Mouse (Mus musculus) midbrain, embryonic 11.5 days (tissue): ENCODE results near the gene Mthfd1l. TPM values are rescaled to one million over a fixed set of nuclear protein-coding genes. Genes with fewer than 3 reads are reported as not detected.

Source experiments
- ATAC-seq: fragments of 200-750 bp; cut with Nextera tagmentation; 2 replicates; pipeline ENCODE4 v1.8.0; 2017; ENCODE audit warnings: moderate TSS enrichment, moderate library complexity; ENCODE audit not compliant: low FRiP score
- DNase-seq: peaks from one replicate; pipeline ENCODE4 v3.0.0; 2015; ENCODE audit warnings: low spot score; ENCODE audit errors: missing footprints
- H3K27ac ChIP-seq: fragments of 300-500 bp; sonication (generic); 2 replicates; pipeline ENCODE4 v1.5.1; 2014; ENCODE audit warnings: low read depth, low read length
- H3K27me3 ChIP-seq: fragments of 300-500 bp; sonication (generic); 2 replicates; pipeline ENCODE4 v1.6.1; 2014; ENCODE audit warnings: mild to moderate bottlenecking, low read length, moderate library complexity, mixed read lengths; ENCODE audit not compliant: control insufficient read depth, insufficient read depth
- H3K36me3 ChIP-seq: fragments of 300-500 bp; sonication (generic); 2 replicates; pipeline ENCODE4 v1.6.1; 2014; ENCODE audit warnings: mild to moderate bottlenecking, low read length, moderate library complexity, mixed read lengths; ENCODE audit not compliant: control insufficient read depth, insufficient read depth
- H3K4me1 ChIP-seq: fragments of 300-500 bp; sonication (generic); 2 replicates; pipeline ENCODE4 v1.6.1; 2014; ENCODE audit warnings: low read length; ENCODE audit not compliant: control insufficient read depth, insufficient read depth
- H3K4me2 ChIP-seq: fragments of 300-500 bp; sonication (generic); 2 replicates; pipeline ENCODE4 v1.6.1; 2014; ENCODE audit warnings: mild to moderate bottlenecking, moderate library complexity
- H3K4me3 ChIP-seq: fragments of 300-500 bp; sonication (generic); 2 replicates; pipeline ENCODE4 v1.5.1; 2014; ENCODE audit warnings: low read depth, low read length
- H3K9ac ChIP-seq: fragments of 300-500 bp; sonication (generic); 2 replicates; pipeline ENCODE4 v1.6.1; 2014; ENCODE audit warnings: low read length
- H3K9me3 ChIP-seq: fragments of 300-500 bp; sonication (generic); 2 replicates; pipeline ENCODE4 v1.6.1; 2016; ENCODE audit warnings: low read length; ENCODE audit not compliant: control insufficient read depth
- WGBS: fragments of 180-500 bp; shearing (Covaris S2); extraction: QIAGEN DNeasy Blood & Tissue Kit; methylation state at CpG from one replicate; pipeline ENCODE4 v1.1.7; 2014; 5-methylcytosine and 5-hydroxymethylcytosine counted together
- polyA plus RNA-seq: library from polyadenylated mRNA; unstranded; fragments of >200 nt; fragmentation: Nextera tagmentation; extraction: Ambion mirVana; gene quantifications from 2 replicates; pipeline ENCODE4 v1.2.1, GENCODE M21; 2014

The Mthfd1l gene
- polyA plus RNA-seq, 1 experiment from 2014 or later = 15.4 TPM

DNA sequence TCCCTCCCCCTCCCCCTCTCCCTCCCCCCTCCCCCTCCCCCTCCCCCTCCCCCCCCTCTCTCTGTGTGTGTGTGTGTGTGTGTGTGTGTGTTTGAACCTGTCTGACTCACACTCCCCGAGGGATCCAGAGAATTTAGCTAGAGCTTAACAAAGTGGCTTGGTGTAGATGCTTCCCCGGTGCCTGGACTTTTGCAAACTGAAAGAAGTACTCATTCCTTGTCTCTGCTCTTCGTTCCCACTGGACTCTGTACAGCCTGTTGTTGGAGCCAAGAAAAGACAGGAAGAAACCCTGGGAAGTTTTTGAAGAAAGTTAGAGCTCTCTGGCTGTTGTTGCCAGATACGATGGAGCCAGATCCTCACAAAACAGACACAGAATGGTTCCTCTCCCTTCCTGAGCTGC, 73.6 kb downstream of the Mthfd1l start:
- Histone ChIP-seq H3K27me3 (no peaks in the 10 kb centered on the region), H3K27ac (no peak overlapping the region), H3K9me3 (no peaks in the 10 kb centered on the region), H3K4me3 (no peak overlapping the region), H3K36me3 (no peaks in the 10 kb centered on the region), H3K4me1 (no peaks in the 10 kb centered on the region), H3K4me2 (no peak overlapping the region), H3K9ac (no peak overlapping the region)
- 79% methylated on average over 4 of the region's 4 CpGs for WGBS
- ATAC-seq (no peak), DNase-seq (no peak)

DNA sequence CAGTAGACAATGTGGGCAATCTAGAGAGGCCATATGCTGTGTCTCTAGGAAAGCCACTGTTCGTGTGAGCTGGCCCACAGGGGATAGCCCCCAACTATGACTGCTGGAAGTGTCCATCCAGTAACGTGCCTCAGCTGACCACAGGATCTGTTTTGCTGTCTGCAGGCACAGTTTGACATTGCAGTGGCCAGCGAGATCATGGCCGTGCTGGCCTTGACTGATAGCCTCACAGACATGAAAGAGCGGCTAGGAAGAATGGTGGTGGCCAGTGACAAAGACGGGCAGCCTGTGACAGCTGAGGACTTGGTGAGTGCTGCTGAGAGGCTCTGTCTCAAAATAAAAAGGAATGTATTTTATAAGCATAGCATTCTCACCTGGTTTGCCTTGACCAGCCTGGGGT, 74.7 kb downstream of the Mthfd1l start:
- ATAC-seq (no peak), DNase-seq (no peak)
- no peak overlapping the region for H3K27ac ChIP-seq
- no peaks in the 10 kb centered on the region for H3K9me3 ChIP-seq
- H3K9ac ChIP-seq = no peak overlapping the region
- H3K4me3 ChIP-seq = no peak overlapping the region
- WGBS = 87% methylated on average over 6 of the region's 6 CpGs
- H3K36me3 ChIP-seq = no peaks in the 10 kb centered on the region
- no peaks in the 10 kb centered on the region for H3K27me3 ChIP-seq
- no peak overlapping the region for H3K4me2 ChIP-seq
- no peaks in the 10 kb centered on the region for H3K4me1 ChIP-seq

GRCm38 (mm10) chr10:4050236-4050635, 77.3 kb downstream of the Mthfd1l start:
- H3K4me1 ChIP-seq = no peaks in the 10 kb centered on the region
- no peak overlapping the region for H3K27ac ChIP-seq
- 92% methylated on average over 4 of the region's 4 CpGs for WGBS
- no peak for DNase-seq
- no peak overlapping the region for H3K4me3 ChIP-seq
- H3K4me2 ChIP-seq = no peak overlapping the region
- H3K9ac ChIP-seq = no peak overlapping the region
- no peaks in the 10 kb centered on the region for H3K36me3 ChIP-seq
- no peak for ATAC-seq
- H3K9me3 ChIP-seq = no peaks in the 10 kb centered on the region
- no peaks in the 10 kb centered on the region for H3K27me3 ChIP-seq

GRCm38 (mm10) chr10:4052711-4053110, 79.8 kb downstream of the Mthfd1l start:
- no peak overlapping the region for H3K27ac ChIP-seq
- WGBS = 89% methylated on average over 4 of the region's 4 CpGs
- no peak overlapping the region for H3K4me3 ChIP-seq
- no peaks in the 10 kb centered on the region for H3K9me3 ChIP-seq
- DNase-seq = no peak
- no peaks in the 10 kb centered on the region for H3K36me3 ChIP-seq
- no peak overlapping the region for H3K9ac ChIP-seq
- no peaks in the 10 kb centered on the region for H3K4me1 ChIP-seq
- ATAC-seq = no peak
- H3K27me3 ChIP-seq = no peaks in the 10 kb centered on the region
- no peak overlapping the region for H3K4me2 ChIP-seq

GRCm38 (mm10) chr10:4053278-4054061, 80.6 kb downstream of the Mthfd1l start:
- Histone ChIP-seq H3K9me3 (no peaks in the 10 kb centered on the region), H3K27ac (no peak overlapping the region), H3K4me2 (no peak overlapping the region), H3K27me3 (no peaks in the 10 kb centered on the region), H3K9ac (no peak overlapping the region), H3K4me1 (no peaks in the 10 kb centered on the region), H3K36me3 (no peaks in the 10 kb centered on the region), H3K4me3 (no peak overlapping the region)
- WGBS = 84% methylated on average over 19 of the region's 19 CpGs
- DNase-seq (no peak), ATAC-seq (no peak)

DNA sequence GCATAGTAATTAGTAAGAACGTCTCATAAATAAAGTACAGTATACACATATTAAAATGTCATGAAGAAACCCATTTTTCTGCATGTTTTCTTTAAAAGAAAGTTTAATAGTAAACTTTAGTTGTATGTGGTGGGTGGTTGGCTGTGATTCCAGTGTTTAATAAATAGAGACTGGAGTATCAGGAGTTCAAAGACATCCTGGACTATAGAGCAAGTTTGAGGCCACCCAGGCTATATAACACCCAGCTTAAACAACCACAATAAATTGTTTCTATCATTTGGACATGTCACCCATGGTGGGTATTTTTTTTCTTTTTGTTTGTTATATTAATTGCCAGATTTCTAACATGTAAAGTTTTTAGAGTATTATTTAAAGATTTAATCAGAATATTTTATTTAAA, 81.7 kb downstream of the Mthfd1l start:
- ATAC-seq = no peak
- no peak overlapping the region for H3K27ac ChIP-seq
- no peaks in the 10 kb centered on the region for H3K27me3 ChIP-seq

DNA sequence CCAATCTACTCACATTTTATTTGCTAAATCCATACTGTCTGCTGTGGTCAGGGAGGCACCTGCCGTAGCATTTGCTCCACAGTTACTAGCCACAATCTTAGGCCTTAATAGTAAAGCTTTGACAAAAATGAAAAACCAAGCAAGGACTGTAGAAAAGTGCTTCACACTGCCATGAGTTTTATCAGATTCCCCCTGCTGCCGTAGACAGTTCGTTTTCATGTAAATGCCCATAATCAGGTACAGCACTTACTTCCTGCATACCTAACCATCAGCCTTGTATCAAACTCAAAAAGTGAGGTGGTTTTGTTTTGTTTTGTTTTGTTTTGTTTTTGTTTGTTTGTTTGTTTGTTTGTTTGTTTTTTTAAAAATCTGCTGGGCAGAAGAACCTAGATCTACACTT, 84.5 kb downstream of the Mthfd1l start:
- no peaks in the 10 kb centered on the region for H3K27me3 ChIP-seq
- no peak for ATAC-seq
- H3K4me2 ChIP-seq = no peak overlapping the region
- no peaks in the 10 kb centered on the region for H3K4me1 ChIP-seq
- no peak overlapping the region for H3K27ac ChIP-seq
- no peaks in the 10 kb centered on the region for H3K36me3 ChIP-seq
- H3K9ac ChIP-seq = no peak overlapping the region
- no peak for DNase-seq
- no peak overlapping the region for H3K4me3 ChIP-seq
- H3K9me3 ChIP-seq = no peaks in the 10 kb centered on the region
- WGBS = 95% methylated on average over 3 of the region's 3 CpGs

More for the DNA sequence above, 81.7 kb downstream of the Mthfd1l start:
- Histone ChIP-seq H3K4me3 (no peak overlapping the region), H3K9me3 (no peaks in the 10 kb centered on the region), H3K4me2 (no peak overlapping the region), H3K36me3 (no peaks in the 10 kb centered on the region), H3K4me1 (no peaks in the 10 kb centered on the region), H3K9ac (no peak overlapping the region)
- 92% methylated on average over 1 of the region's 1 CpGs for WGBS
- no peak for DNase-seq

DNA sequence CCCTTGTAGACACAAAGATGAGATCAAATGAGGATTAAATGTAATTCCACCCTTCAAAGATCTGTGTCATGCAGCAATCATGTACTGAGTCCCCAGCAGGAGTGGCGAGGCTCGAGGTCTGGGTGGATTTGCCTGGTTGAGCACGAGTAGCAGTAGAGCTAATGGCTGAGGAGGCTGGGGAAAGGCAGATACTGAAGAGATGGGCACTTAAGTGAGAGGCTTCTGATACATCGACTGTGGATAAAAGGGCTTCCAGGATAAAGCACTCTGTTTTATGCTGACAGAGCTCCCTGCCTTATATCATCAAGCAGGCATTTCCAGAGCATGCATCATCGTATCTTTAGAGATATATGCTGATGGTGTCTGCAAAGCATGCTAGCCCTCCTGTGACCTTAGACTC, 84.9 kb downstream of the Mthfd1l start:
- H3K27me3 ChIP-seq = no peaks in the 10 kb centered on the region
- ATAC-seq (no peak), DNase-seq (no peak)
- no peak overlapping the region for H3K27ac ChIP-seq
- H3K4me3 ChIP-seq = no peak overlapping the region
- no peaks in the 10 kb centered on the region for H3K9me3 ChIP-seq
- no peaks in the 10 kb centered on the region for H3K36me3 ChIP-seq
- H3K4me2 ChIP-seq = no peak overlapping the region
- H3K4me1 ChIP-seq = no peaks in the 10 kb centered on the region
- WGBS = 73% methylated on average over 5 of the region's 5 CpGs
- H3K9ac ChIP-seq = no peak overlapping the region

GRCm38 (mm10) chr10:4061071-4061987, 88.4 kb downstream of the Mthfd1l start:
- no peak overlapping the region for H3K9ac ChIP-seq
- H3K4me3 ChIP-seq = no peak overlapping the region
- no peak for ATAC-seq
- H3K4me1 ChIP-seq = no peaks in the 10 kb centered on the region
- no peaks in the 10 kb centered on the region for H3K27me3 ChIP-seq
- H3K9me3 ChIP-seq = no peaks in the 10 kb centered on the region
- no peaks in the 10 kb centered on the region for H3K36me3 ChIP-seq
- 87% methylated on average over 11 of the region's 11 CpGs for WGBS
- DNase-seq = no peak
- H3K4me2 ChIP-seq = no peak overlapping the region
- H3K27ac ChIP-seq = no peak overlapping the region
